Mouse (Mus musculus) olfactory bulb, adult 2 months (tissue): Measurements from ENCODE around the gene Spon1.

Experiments
- CTCF ChIP-seq: fragments of 200-500 bp; IDR thresholded peaks from 2 replicates; pipeline ENCODE4 v1.5.1; 2012; ENCODE audit warnings: low read depth, mild to moderate bottlenecking, low read length, moderate library complexity; ENCODE audit not compliant: insufficient read depth
- POLR2A ChIP-seq: fragments of 200-500 bp; IDR thresholded peaks from 2 replicates; pipeline ENCODE4 v1.6.1; 2012; ENCODE audit warnings: mild to moderate bottlenecking, low read depth, low read length, moderate library complexity; ENCODE audit not compliant: insufficient read depth

DNA sequence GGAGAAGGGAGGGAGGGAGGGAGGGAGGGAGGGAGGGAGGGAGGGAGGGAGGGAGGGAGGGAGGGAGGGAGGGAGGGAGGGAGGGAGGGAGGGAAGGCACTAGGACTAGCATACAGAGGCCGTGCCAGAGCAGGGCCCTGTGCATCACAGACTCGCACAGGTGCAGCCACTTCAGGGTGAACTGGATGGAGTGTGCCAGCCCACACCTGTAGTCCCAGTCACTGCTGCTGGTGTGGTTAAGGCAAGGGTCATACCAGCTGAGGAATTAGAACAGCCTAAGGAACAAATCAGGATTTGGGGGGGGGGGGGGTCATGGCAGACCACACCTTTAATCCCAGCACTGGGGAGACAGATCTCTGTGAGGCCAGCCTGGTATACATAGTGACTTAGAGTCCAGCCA is 317.3 kb downstream of the Spon1 start:
- TF ChIP-seq CTCF (no peak), POLR2A (no peak)
